Mouse (Mus musculus): Measurements from ENCODE around the gene H2-DMb1. TPM values are rescaled to one million over a fixed set of nuclear protein-coding genes. Genes with fewer than 3 reads are reported as not detected.
"Not testable (repeated sequence)": the region's sequence is repeated elsewhere in the genome, so short reads cannot be mapped to it uniquely, and the experiment has no call there.

Gene H2-DMb1
- polyA plus RNA-seq, 1 experiment from 2014 or later: 3.7 TPM

DNA sequence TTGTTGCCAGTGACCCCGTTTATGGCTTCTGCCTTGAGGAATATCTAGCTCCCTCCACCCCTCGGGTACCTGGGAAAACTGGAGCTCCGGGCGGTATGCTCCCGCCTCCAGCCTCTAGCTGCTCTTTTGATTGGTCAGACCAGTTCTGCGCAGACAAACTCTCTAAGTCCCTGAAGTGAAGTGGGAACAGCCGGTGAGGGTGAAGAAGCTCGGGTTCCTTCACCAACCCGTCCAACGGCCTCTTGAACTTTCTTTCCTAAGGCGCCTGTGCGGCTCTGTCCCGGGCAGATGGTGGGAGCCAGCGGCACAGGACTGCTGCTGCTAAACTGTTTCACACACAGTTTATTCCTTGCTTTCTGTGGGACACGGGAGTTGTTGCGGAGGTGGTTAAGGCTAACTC is 13.5 kb upstream of the H2-DMb1 start:
- H3K27me3 ChIP-seq (ENCODE audit: control insufficient read depth, insufficient read depth, low read depth, low read length): peaks cover 28% of the 10 kb centered on the region
- no peak overlapping the region for H3K27ac ChIP-seq (ENCODE audit: low read length)
- 1% methylated on average over 16 of the region's 16 CpGs for WGBS
- H3K4me2 ChIP-seq (ENCODE audit: low read depth, low read length): peak overlapping the region; percentile 72
- peak; percentile 34 for ATAC-seq (ENCODE audit: low read depth)
- no peaks in the 10 kb centered on the region for H3K36me3 ChIP-seq (ENCODE audit: control insufficient read depth, insufficient read depth, low read length)
- H3K4me1 ChIP-seq (replicated peaks; ENCODE audit: control insufficient read depth, insufficient read depth, low read length): peaks cover 17% of the 10 kb centered on the region
- H3K9me3 ChIP-seq (ENCODE audit: control insufficient read depth, low read length): no peaks in the 10 kb centered on the region
- H3K9ac ChIP-seq (ENCODE audit: low read length): peak overlapping the region; percentile 58
- peak overlapping the region; percentile 44 for H3K4me3 ChIP-seq (ENCODE audit: low read length)

DNA sequence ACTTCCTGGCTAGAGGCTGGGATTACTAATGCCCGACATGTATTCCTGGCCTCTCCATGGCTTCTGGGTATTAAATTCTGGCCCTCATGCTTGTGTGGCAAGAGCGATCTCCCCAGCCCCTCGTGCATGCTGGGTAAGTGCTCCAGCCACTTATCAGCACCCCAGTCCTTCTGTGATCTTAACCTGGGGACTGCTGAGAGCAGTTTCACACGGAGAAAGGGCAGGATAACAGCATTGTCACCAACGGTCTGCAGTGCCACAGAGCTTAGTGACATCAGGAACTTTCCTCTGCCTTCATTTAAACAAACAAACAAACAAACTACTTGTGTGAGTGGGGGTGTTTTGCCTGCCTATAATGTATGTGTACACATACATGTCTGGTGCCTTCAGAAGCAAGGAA is 12.6 kb upstream of the H2-DMb1 start:
- Histone ChIP-seq H3K27ac (ENCODE audit: low read length) (no peak overlapping the region), H3K4me3 (ENCODE audit: low read length) (no peak overlapping the region), H3K9me3 (ENCODE audit: control insufficient read depth, low read length) (no peaks in the 10 kb centered on the region), H3K9ac (ENCODE audit: low read length) (no peak overlapping the region), H3K36me3 (ENCODE audit: control insufficient read depth, insufficient read depth, low read length) (no peaks in the 10 kb centered on the region), H3K27me3 (ENCODE audit: control insufficient read depth, insufficient read depth, low read depth, low read length) (peaks cover 28% of the 10 kb centered on the region), H3K4me2 (ENCODE audit: low read depth, low read length) (peak overlapping the region; percentile 72; the same call in 1 of the 2 replicates), H3K4me1 (replicated peaks; ENCODE audit: control insufficient read depth, insufficient read depth, low read length) (peaks cover 17% of the 10 kb centered on the region)
- WGBS: 7% methylated on average over 5 of the region's 5 CpGs
- ATAC-seq (ENCODE audit: low read depth): no peak

DNA sequence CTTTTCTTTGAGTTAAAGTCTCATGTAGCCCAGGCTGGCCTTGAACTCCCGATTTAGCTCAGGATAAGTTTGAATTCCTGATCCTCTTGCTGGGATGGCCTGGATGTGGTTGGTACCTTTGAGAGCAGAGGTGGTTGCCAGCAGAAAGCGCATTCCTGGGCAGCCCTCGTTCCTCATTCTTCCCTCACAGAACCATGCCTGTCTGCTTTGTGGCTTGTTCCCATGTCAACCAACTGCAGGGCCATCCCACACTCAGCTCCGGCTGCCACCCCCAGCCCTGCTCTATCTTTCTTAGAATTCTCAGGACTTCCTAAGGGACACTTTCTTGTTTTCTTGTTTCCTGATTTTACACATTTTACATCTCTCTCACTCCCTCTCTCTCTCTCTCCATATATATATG is 11.4 kb upstream of the H2-DMb1 start:
- ATAC-seq (ENCODE audit: low read depth): no peak
- H3K4me1 ChIP-seq (replicated peaks; ENCODE audit: control insufficient read depth, insufficient read depth, low read length): peaks cover 17% of the 10 kb centered on the region
- H3K9ac ChIP-seq (ENCODE audit: low read length): no peak overlapping the region
- H3K36me3 ChIP-seq (ENCODE audit: control insufficient read depth, insufficient read depth, low read length): no peaks in the 10 kb centered on the region
- 55% methylated on average over 4 of the region's 4 CpGs for WGBS
- no peak overlapping the region for H3K27ac ChIP-seq (ENCODE audit: low read length)
- H3K4me2 ChIP-seq (ENCODE audit: low read depth, low read length): no peak overlapping the region
- no peak overlapping the region for H3K4me3 ChIP-seq (ENCODE audit: low read length)
- H3K9me3 ChIP-seq (ENCODE audit: control insufficient read depth, low read length): no peaks in the 10 kb centered on the region
- H3K27me3 ChIP-seq (ENCODE audit: control insufficient read depth, insufficient read depth, low read depth, low read length): peaks cover 28% of the 10 kb centered on the region

DNA sequence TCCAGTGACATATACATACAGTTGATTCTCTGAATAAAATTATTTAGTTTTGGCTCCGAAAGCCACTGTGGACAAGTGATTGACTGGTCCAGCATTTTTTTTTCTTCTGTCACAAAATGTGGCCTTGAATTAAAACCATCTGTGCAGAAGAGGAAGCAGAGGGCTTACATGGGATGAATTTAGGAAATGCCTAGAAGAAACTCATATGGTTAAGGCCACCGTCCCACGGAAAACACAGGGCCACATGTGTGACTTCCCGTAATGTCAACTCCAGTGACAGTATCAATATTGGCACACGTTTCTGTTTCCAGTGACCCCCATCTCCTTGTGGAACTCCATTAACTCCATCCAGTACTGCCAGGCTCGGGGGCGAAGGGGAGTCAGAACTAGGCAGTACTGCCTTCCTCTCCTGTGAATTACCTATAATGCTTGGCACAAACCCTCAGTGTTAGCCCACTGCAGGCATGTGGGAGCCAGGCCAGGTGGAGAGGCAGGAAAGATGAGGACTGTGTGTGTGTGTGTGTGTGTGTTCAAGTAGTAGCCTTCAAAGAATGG is 10.3 kb upstream of the H2-DMb1 start:
- Histone ChIP-seq H3K9me3 (ENCODE audit: control insufficient read depth, low read length) (no peaks in the 10 kb centered on the region), H3K9ac (ENCODE audit: low read length) (no peak overlapping the region), H3K4me3 (ENCODE audit: low read length) (no peak overlapping the region), H3K27ac (ENCODE audit: low read length) (peak overlapping the region; percentile 59), H3K27me3 (ENCODE audit: control insufficient read depth, insufficient read depth, low read depth, low read length) (peaks cover 28% of the 10 kb centered on the region), H3K4me2 (ENCODE audit: low read depth, low read length) (peak overlapping the region; percentile 29; the same call in 1 of the 2 replicates), H3K36me3 (ENCODE audit: control insufficient read depth, insufficient read depth, low read length) (no peaks in the 10 kb centered on the region), H3K4me1 (replicated peaks; ENCODE audit: control insufficient read depth, insufficient read depth, low read length) (peaks cover 17% of the 10 kb centered on the region)
- peak; percentile 30; the same call in 1 of the 2 replicates for ATAC-seq (ENCODE audit: low read depth)
- WGBS: 52% methylated on average over 7 of the region's 7 CpGs

- Histone ChIP-seq H3K9me3 (ENCODE audit: control insufficient read depth, low read length) (no peaks in the 10 kb centered on the region), H3K4me2 (ENCODE audit: low read depth, low read length) (peak within 1 kb of the TSS; percentile 29; the same call in 1 of the 2 replicates), H3K4me3 (ENCODE audit: low read length) (no peak within 1 kb of the TSS), H3K4me1 (replicated peaks; ENCODE audit: control insufficient read depth, insufficient read depth, low read length) (peaks cover 17% of the 10 kb centered on the region), H3K27ac (ENCODE audit: low read length) (peak within 1 kb of the TSS; percentile 59), H3K27me3 (ENCODE audit: control insufficient read depth, insufficient read depth, low read depth, low read length) (peaks cover 23% of the 10 kb centered on the region), H3K9ac (ENCODE audit: low read length) (no peak within 1 kb of the TSS), H3K36me3 (ENCODE audit: control insufficient read depth, insufficient read depth, low read length) (no peaks in the 10 kb centered on the region)
- ATAC-seq (ENCODE audit: low read depth): peak; percentile 78
- 27% methylated on average over 7 of the region's 7 CpGs for WGBS
Measured at GRCm38 (mm10) chr17:34143033-34143432, 9.8 kb upstream of the H2-DMb1 start, which contains the start of gene H2-DMb2. H2-DMb2 (plus strand) TSS chr17:34143307.

DNA sequence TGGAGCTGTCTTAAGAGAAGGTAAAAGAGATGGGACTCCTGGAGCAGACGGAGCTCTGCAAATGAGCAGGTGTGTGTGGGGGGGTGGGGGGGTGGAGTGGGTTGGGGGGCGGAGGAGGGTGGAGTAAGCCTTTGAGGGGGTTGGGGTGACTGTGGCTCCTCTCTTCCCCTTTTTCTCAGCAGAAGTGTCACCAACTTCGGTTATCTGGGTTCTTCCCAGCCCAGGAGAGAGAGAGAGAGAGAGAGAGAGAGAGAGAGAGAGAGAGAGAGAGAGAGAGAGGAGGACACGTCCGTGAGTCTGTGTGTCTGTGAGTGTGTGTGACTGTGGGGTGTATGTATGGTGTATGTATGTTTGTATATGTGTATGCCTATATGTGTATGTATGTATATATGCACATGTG is 9.4 kb upstream of the H2-DMb1 start:
- H3K9ac ChIP-seq (ENCODE audit: low read length): no peak overlapping the region
- H3K4me3 ChIP-seq (ENCODE audit: low read length): no peak overlapping the region
- H3K27ac ChIP-seq (ENCODE audit: low read length): no peak overlapping the region
- H3K9me3 ChIP-seq (ENCODE audit: control insufficient read depth, low read length): no peaks in the 10 kb centered on the region
- no peak for ATAC-seq (ENCODE audit: low read depth)
- H3K4me2 ChIP-seq (ENCODE audit: low read depth, low read length): 0 out of 2 replicates have a peak overlapping the region, but pooled peaks have one; percentile 29
- H3K27me3 ChIP-seq (ENCODE audit: control insufficient read depth, insufficient read depth, low read depth, low read length): peaks cover 20% of the 10 kb centered on the region
- H3K36me3 ChIP-seq (ENCODE audit: control insufficient read depth, insufficient read depth, low read length): no peaks in the 10 kb centered on the region
- H3K4me1 ChIP-seq (replicated peaks; ENCODE audit: control insufficient read depth, insufficient read depth, low read length): peaks cover 17% of the 10 kb centered on the region
- WGBS: 59% methylated on average over 4 of the region's 5 CpGs

DNA sequence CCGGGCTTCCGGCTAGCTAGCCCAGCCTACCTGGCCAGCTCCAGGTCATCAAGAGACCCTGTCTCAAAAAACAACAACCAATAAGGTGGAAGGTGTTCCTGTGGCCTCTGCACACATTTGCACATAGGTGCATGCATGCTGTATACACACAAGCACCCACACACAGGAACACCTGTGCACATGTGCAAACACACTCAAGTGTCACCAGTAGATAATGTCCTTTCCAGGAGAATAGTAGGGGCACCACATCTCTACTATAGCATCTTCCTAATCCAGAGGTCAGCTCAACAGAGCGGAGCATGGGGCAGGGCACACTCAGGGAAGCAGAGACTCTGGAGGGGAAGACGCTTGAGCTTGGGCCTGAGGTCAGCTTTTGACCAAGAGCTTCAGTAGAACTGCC is 8.7 kb upstream of the H2-DMb1 start:
- H3K36me3 ChIP-seq (ENCODE audit: control insufficient read depth, insufficient read depth, low read length); H3K9ac ChIP-seq (ENCODE audit: low read length); H3K4me3 ChIP-seq (ENCODE audit: low read length); H3K4me2 ChIP-seq (ENCODE audit: low read depth, low read length); H3K9me3 ChIP-seq (ENCODE audit: control insufficient read depth, low read length); H3K27ac ChIP-seq (ENCODE audit: low read length); ATAC-seq (ENCODE audit: low read depth): not testable (repeated sequence)
- peaks cover 14% of the 10 kb centered on the region for H3K27me3 ChIP-seq (ENCODE audit: control insufficient read depth, insufficient read depth, low read depth, low read length)
- 84% methylated on average over 4 of the region's 4 CpGs for WGBS
- H3K4me1 ChIP-seq (replicated peaks; ENCODE audit: control insufficient read depth, insufficient read depth, low read length): peaks cover 17% of the 10 kb centered on the region

DNA sequence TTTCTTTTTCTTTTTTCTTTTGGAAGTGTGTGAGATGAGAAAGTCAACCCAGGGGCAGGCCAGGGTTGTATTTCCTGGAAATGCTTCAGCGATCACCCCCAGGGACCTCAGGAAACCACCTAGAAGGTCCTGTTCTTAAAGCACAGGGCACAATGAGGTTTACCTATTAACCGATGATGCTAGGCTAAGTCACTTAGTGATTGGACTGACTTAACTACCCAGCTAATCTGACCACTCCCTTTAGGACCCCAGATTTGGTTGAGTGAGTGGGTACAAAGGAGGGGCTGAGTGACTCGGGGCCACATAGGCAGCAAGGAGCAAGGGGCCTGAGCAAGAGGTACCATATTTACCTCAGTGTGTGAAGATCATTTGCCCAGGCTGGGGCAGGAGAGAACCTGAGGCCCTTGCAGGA is 7.9 kb upstream of the H2-DMb1 start:
- Histone ChIP-seq H3K4me2 (ENCODE audit: low read depth, low read length) (no peak overlapping the region), H3K27me3 (ENCODE audit: control insufficient read depth, insufficient read depth, low read depth, low read length) (peaks cover 8% of the 10 kb centered on the region), H3K27ac (ENCODE audit: low read length) (no peak overlapping the region), H3K4me1 (replicated peaks; ENCODE audit: control insufficient read depth, insufficient read depth, low read length) (peaks cover 11% of the 10 kb centered on the region), H3K9me3 (ENCODE audit: control insufficient read depth, low read length) (no peaks in the 10 kb centered on the region), H3K36me3 (ENCODE audit: control insufficient read depth, insufficient read depth, low read length) (no peaks in the 10 kb centered on the region), H3K9ac (ENCODE audit: low read length) (no peak overlapping the region), H3K4me3 (ENCODE audit: low read length) (no peak overlapping the region)
- no peak for ATAC-seq (ENCODE audit: low read depth)
- WGBS: 72% methylated on average over 3 of the region's 3 CpGs

DNA sequence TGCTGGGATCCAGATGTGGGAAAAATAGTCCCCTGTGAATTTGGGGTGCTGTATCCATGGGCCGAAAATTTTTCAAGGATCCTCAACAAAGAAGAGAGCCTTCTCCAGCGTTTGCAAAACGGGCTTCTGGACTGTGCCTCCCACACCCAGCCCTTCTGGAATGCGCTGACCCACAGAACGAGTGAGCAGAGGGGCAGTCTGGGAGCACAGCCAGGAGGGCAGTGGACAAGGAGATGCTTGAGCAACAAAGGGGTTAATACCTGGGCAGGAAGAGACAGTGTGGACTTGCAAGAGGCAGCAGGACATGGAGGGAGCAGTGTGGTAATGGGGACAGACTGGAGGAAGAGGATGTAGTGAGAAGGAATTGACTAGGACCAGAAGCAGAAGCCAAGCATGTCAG is 2.7 kb downstream of the H2-DMb1 start:
- H3K9me3 ChIP-seq (ENCODE audit: control insufficient read depth, low read length): no peaks in the 10 kb centered on the region
- WGBS: 28% methylated on average over 5 of the region's 5 CpGs
- no peaks in the 10 kb centered on the region for H3K36me3 ChIP-seq (ENCODE audit: control insufficient read depth, insufficient read depth, low read length)
- no peak overlapping the region for H3K9ac ChIP-seq (ENCODE audit: low read length)
- H3K4me3 ChIP-seq (ENCODE audit: low read length): no peak overlapping the region
- H3K4me2 ChIP-seq (ENCODE audit: low read depth, low read length): no peak overlapping the region
- H3K4me1 ChIP-seq (replicated peaks; ENCODE audit: control insufficient read depth, insufficient read depth, low read length): no peaks in the 10 kb centered on the region
- no peaks in the 10 kb centered on the region for H3K27me3 ChIP-seq (ENCODE audit: control insufficient read depth, insufficient read depth, low read depth, low read length)
- no peak overlapping the region for H3K27ac ChIP-seq (ENCODE audit: low read length)
- no peak for ATAC-seq (ENCODE audit: low read depth)

Measured in lung, embryonic 16.5 days (tissue).